Mouse (Mus musculus) T-helper 2 cell (primary cell): Measurements from ENCODE around the gene Adora2a.
"Not testable (repeated sequence)": the region's sequence is repeated elsewhere in the genome, so short reads cannot be mapped to it uniquely, and the experiment has no call there.

Experiments used
- in situ Hi-C: fragments of 300-600 bp; cut with MboI, MseI; formaldehyde crosslinking; loops from one replicate; pipeline ENCODE4 v1.15.1; 2025; ENCODE audit warnings: high pct_unique_total_duplicates

Adora2a gene

DNA sequence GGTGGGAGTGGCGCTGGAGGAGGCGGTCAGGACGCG, at the start of gene Adora2a:
Gene Adora2a, plus strand, starts transcription at position 6 of the 36 bp plus-strand sequence.
- in situ Hi-C loops, result no loop called here

- in situ Hi-C loops, result no loop called here
These were observed 43.7 kb upstream of the Adora2a start for GRCm38 (mm10) chr10:75273020-75273419.

DNA sequence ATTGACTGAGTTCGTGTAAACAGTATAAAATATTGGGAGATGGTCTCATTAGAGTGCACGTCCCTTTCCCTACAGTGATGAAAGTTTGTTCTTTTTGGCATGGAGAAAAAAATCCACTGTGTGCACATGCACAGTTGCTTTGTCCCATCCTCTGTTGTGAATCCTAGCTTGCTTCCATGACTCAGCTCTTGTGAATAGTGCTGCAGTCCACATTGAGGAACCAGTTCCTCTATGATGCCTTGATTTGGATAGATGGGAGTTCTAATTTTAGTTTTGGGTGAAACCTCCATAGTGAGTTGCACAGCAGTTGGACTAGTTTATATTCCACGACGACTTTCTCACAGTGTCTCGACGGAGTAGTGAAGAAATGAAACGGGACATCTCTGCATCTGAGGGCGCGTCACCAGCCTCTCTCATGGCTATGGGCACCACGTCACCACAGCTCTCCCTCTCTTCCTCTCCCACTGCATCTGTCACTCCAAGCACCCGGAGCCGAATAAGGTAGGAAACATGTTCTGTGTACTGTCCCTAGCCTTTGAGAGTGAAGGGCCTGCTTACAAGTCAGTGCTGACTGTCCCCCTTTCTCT, 40.2 kb upstream of the Adora2a start:
- in situ Hi-C loops, result no loop called here

- in situ Hi-C loops, result no loop called here
These were observed 39.2 kb upstream of the Adora2a start for GRCm38 (mm10) chr10:75277501-75277900.

- in situ Hi-C loops, result no loop called here
These were observed 34.0 kb upstream of the Adora2a start for GRCm38 (mm10) chr10:75282648-75283047.

DNA sequence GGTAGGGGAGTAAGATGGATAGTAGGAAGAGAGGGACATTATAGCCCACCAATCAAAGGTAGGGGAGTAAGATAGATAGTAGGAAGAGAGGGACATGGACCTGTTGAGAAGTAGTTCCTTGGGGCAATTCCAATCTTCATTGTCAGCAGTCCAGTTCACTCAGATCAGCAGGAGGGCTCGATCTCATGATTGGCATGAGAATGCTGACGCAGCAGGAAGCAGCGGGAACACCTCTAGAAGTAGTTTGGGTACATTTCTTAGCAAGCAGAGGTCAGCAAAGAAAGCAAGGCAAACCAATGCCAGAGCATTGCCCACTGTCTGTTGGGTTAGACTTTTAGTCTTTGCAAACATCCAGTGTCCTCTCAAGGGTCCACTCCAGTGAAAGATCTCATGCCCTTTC, 32.9 kb upstream of the Adora2a start:
- in situ Hi-C loops, result no loop called here

DNA sequence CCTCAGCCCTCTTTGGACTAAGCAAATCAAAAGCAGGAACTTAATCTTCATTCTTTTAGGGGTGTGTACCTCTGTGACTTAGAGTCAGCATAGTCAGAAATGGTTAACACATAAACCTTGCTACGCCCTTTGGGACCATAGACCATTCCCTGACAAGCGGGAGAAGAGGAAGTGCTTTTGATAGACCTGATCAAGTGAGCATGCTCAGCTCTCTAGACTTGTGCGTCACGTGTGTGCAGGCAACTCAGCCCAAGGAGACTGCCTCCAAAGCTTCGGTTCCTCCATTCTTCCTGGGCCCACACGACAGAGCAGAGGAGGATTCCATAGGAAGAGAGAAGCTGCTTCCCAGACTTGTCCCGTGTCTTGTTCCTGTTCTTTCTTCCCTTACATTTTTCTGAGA, 28.1 kb upstream of the Adora2a start:
- in situ Hi-C loops, result no loop called here

DNA sequence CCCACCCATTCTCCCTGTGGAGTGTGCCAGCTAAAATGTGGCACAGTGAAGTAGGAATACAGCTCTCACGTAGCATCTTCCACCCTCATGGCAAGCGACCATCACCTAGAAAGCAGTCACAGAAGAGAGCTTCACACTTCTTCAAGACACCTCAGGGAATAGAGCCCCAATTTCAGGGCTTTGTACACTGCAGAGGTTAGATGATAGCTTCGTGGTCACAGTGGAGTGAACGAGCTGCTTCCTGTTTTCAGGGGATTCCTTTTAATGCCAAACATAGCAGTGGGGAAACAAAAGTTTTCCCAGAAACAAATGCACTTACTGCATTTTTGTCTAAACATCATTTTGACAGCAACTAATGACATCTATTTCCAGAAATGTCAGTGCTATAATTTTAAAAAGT, 27.3 kb upstream of the Adora2a start:
- in situ Hi-C loops, result no loop called here

DNA sequence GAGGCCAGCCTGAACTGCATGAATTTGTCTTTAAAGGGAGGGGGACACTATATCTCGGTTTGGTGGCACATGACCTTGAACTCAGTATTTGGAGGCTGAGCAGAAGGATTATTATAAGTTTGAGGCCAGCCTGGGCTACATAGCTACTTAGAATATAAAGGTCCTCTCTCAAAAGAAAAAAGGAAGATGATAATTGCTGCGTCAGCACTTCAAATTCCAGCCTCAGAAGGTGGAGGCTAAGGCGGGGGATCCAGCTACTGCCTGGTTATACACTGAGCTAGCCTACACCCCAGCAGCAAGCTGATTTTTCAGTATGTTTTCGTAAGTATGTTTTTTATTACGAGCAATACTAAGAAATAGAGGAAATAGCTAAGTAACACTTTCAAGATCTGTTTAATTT, 26.0 kb upstream of the Adora2a start:
- in situ Hi-C loops, result no loop called here

GRCm38 (mm10) chr10:75291338-75291737, 25.3 kb upstream of the Adora2a start:
- in situ Hi-C loops, result no loop called here

DNA sequence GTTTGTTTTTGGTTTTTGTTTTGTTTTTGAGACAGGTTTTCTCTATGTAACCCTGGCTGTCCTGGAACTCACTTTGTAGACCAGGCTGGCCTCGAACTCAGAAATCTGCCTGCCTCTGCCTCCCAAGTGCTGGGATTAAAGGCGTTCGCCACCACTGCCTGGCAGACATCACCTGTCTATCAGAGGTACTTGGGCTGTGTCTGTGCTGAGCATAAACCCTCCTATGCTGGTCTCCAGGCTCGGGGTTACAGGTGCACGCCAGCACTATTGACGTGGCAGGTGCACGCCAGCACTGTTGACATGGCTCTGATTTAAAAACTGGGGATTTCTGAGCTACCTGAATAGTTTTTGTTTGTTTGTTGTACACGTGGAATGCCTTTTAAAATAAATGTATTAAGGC, 24.5 kb upstream of the Adora2a start:
- in situ Hi-C loops, result not testable (repeated sequence)

DNA sequence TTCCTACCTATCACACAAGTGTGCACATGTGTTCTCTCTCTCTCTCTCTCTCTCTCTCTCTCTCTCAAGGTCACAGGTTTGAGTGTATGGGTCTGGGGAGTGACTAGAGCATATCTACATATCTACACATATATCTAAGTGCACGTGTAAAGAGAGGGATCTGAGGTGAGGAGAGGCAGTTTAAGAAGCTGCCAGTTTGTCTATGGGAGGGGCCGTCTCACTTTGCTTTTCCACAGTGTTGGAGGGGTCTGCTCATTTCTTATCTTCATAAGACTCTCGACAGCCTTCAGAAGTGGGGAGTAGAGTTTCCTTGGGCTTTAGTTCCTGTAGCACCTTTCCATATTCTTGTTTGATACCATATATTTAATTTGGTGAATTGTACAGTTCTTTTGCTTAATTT, 23.4 kb upstream of the Adora2a start:
- in situ Hi-C loops, result no loop called here

- in situ Hi-C loops, result no loop called here
These were observed 22.3 kb upstream of the Adora2a start for GRCm38 (mm10) chr10:75294362-75294761.

GRCm38 (mm10) chr10:75294926-75295325, 21.8 kb upstream of the Adora2a start:
- in situ Hi-C loops, result no loop called here

DNA sequence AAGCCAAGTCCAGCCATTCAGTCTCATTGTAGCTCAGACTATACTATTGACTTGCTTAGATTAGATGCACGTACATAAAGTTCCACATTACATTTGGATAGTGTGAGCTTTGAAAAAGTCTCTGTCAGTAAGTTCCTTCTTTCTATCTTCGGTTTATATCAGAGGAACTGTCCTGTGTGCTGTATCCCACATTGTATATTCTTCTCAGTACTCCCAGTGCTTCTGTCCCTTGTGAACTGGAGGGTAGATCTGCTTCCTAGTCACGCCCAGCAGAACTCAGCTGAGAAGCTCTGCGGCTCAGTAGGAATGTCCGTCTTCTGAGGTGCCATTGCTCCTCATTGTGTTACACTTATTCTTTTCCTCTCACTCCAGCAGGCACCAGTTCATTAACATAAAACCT, 18.1 kb upstream of the Adora2a start:
- in situ Hi-C loops, result no loop called here

GRCm38 (mm10) chr10:75299785-75300418, 16.8 kb upstream of the Adora2a start:
- in situ Hi-C loops, result no loop called here

DNA sequence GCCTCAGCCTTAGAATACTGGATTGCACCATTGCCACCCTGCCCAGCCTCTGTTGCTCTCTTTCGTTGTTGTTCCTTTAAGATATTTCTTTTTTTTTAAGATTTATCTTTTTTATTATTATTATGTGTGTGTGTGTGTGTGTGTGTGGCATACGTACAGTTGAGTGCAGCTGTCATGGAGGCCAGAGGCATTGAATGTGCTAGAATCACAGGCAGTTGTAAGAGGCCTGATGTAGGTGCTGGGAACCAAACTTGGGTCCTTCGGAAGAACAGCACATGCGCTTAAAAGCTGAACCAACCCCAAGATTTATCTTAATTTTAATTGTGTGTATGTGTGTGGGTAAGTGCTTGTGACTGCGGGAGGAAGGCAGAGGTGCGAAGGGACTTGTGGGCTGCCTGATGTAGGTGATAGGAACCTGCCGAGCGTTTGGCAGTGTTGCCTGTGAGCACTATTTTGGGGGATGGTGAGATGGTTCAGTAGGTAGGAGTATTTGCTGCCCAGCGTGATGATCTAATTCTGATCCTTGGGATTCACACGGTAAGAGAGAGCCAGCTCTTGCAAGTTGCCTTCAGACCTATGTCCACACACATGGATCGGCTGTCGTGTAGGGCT, 15.4 kb upstream of the Adora2a start:
- in situ Hi-C loops, result no loop called here

DNA sequence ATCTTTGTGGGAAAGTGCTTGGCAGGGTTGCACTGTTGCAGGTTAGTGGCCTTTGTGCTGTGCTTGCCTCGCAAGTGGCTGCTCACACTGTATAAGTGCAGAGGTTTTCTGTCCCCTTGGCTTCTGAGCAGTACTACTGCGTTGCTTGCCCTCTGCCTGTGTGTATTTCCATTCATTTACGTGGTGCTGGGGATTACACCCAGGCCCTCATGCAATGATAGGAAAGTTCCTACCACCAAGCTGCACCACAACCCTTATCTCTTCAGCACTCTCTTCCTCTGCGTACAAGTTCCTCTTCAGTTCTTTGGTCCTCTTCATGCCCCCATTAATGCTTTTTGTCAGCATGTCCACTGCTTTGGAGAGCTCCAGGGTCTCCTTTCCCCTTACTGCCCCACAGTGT, 14.7 kb upstream of the Adora2a start:
- in situ Hi-C loops, result no loop called here

DNA sequence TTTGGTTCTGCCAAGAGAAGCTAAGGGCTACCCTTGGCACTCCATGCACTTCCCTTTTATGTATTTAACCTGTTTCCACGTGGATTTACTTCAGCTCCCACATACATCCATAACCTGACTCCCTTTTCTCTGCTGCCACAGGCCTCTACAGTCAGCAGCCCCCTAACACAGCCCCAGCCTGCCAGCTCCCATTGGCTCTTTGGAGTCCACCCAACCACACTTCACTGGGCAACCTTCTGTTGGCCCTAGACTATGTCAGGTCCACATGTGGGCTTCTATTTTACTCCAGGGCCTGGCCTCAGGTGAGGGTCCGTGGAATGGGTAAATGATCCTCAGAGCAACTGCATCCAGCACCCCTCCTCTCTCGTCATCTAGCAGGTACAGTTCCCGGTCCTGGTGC, 14.1 kb upstream of the Adora2a start:
- in situ Hi-C loops, result no loop called here

DNA sequence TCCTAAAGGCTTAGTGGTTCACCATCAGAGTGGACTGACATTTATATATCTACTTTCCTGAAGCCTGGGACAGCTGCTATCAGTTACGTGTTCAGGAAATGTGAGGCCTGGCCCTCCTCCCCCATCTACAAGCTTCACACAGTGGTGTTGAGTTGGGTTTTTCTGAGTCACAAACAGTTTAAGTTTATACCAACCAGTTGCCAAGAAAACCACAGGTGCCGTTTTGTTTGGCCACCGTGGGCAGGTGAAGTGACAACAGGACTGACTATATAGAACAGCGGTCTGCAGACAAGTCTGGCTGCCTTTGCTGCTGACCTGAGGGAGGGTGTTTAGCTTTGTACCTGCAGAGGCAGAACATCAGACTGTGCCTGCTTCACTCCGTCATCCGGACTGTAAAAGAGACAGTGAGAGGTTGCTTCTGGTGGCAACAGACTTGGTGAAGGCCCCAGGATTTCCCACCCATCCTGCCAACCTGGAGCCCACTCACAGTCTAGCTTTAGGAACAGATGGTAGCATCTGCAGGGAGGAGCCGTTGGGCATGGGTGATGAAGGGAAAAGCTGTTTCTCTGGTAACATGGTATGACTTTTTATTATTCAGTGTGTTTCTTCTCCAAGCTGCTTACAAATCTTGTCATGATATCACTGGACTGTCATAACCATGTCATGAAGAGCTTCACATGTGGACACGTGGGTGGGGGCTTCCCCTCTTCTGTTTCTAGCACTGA, 13.2 kb upstream of the Adora2a start:
- in situ Hi-C loops, result no loop called here

DNA sequence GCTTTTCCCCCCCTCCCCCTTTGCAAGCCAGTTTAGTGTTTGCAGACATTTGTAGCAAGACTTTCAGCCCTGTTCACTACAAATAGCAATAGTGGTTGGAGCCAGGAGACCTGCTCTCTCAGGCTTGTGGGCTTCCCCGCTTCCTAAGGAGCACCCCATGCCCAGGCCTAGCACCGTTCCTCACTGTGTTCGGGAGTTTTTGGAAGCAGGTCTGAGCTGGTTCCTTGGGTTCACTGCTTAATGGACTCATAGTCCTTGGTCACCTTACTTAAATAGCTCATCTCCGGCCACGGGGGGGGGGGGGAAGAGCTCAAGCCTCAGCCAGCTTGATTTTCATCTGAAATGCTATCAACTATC, 12.7 kb upstream of the Adora2a start:
- in situ Hi-C loops, result no loop called here

- in situ Hi-C loops, result no loop called here
These were observed 12.3 kb upstream of the Adora2a start for GRCm38 (mm10) chr10:75304413-75304812.

DNA sequence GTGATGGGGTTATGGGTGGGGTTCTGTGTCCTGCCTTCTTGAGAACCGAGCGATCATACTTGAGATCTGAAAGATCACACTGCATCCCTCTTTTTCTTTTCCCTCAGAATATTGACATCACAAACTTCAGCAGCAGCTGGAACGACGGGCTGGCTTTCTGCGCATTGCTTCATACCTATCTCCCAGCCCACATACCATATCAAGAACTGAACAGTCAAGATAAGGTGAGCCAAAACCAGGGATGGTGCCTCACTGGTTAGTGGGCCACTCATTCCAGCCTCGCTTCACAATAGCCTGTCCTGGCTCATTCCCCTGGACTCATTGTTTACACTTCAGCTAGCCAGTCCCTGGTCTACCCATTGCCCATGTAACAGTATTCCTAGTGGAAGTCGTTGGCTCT, 9.5 kb upstream of the Adora2a start:
- in situ Hi-C loops, result no loop called here

GRCm38 (mm10) chr10:75312361-75312760, 4.3 kb upstream of the Adora2a start:
- in situ Hi-C loops, result no loop called here
